Mouse (Mus musculus) limb, embryonic 10.5 days (tissue): ENCODE data around the gene Gbp4. TPM values are rescaled to one million over a fixed set of nuclear protein-coding genes. Genes with fewer than 3 reads are reported as not detected.
"Not testable (repeated sequence)": the region's sequence is repeated elsewhere in the genome, so short reads cannot be mapped to it uniquely, and the experiment has no call there.

Source experiments
- DNase-seq: peaks from one replicate; pipeline ENCODE4 v3.0.0-alpha.2; 2017; ENCODE audit warnings: low spot score
- H3K27ac ChIP-seq: fragments of 300-500 bp; sonication (generic); 2 replicates; pipeline ENCODE4 v1.5.1; 2016; ENCODE audit warnings: mild to moderate bottlenecking
- H3K27me3 ChIP-seq: fragments of 300-500 bp; sonication (generic); 2 replicates; pipeline ENCODE4 v1.6.1; 2016; ENCODE audit warnings: low read depth, mild to moderate bottlenecking; ENCODE audit not compliant: poor library complexity, severe bottlenecking
- H3K36me3 ChIP-seq: fragments of 300-500 bp; sonication (generic); 2 replicates; pipeline ENCODE4 v1.6.1; 2016; ENCODE audit warnings: mild to moderate bottlenecking, moderate library complexity
- H3K4me1 ChIP-seq: fragments of 300-500 bp; sonication (generic); 2 replicates; pipeline ENCODE4 v1.6.1; 2016
- H3K4me3 ChIP-seq: fragments of 300-500 bp; sonication (generic); 2 replicates; pipeline ENCODE4 v1.5.1; 2016; ENCODE audit warnings: mild to moderate bottlenecking, moderate library complexity
- H3K9me3 ChIP-seq: fragments of 300-500 bp; sonication (generic); replicated peaks from 2 replicates; pipeline ENCODE4 v1.6.1; 2016; ENCODE audit warnings: mild to moderate bottlenecking
- WGBS: fragments of 180-500 bp; shearing (Covaris S2); methylation state at CpG from one replicate; pipeline ENCODE4 v1.1.7; 2016; 5-methylcytosine and 5-hydroxymethylcytosine counted together
- polyA plus RNA-seq: library from polyadenylated mRNA; unstranded; fragments of >200 nt; fragmentation: Nextera tagmentation; extraction: Ambion mirVana; gene quantifications from 2 replicates; pipeline ENCODE4 v1.2.1, GENCODE M21; 2016

The Gbp4 gene
- 0.11 and 0.14 TPM in 2 replicates for polyA plus RNA-seq

GRCm38 (mm10) chr5:105139409-105140088 lies at the start of gene Gbp4, which contains the start of the genes Gbp9 and Gbp8:
Gene Gbp4 (minus strand): TSS chr5:105139586.
Gene Gbp9 (minus strand): TSS chr5:105139539.
Gene Gbp8 (minus strand): TSS chr5:105139540.
- not testable (repeated sequence) for H3K9me3 ChIP-seq, H3K4me1 ChIP-seq, H3K4me3 ChIP-seq, H3K27me3 ChIP-seq, H3K27ac ChIP-seq, H3K36me3 ChIP-seq, DNase-seq
- WGBS, result 29% methylated on average over 2 of the region's 2 CpGs

GRCm38 (mm10) chr5:105181446-105181845 lies 42.1 kb upstream of the Gbp4 start:
- Histone ChIP-seq H3K4me1 (no peaks in the 10 kb centered on the region), H3K36me3 (no peaks in the 10 kb centered on the region), H3K4me3 (no peak overlapping the region), H3K9me3 (no peaks in the 10 kb centered on the region), H3K27ac (no peak overlapping the region), H3K27me3 (no peaks in the 10 kb centered on the region)
- DNase-seq, result no peak

- H3K27ac ChIP-seq, result no peak overlapping the region
- no peaks in the 10 kb centered on the region for H3K27me3 ChIP-seq
- DNase-seq, result no peak
- WGBS, result 84% methylated on average over 5 of the region's 5 CpGs
- H3K4me1 ChIP-seq, result no peaks in the 10 kb centered on the region
- no peaks in the 10 kb centered on the region for H3K36me3 ChIP-seq
- H3K4me3 ChIP-seq, result no peak overlapping the region
- no peaks in the 10 kb centered on the region for H3K9me3 ChIP-seq
Observed at GRCm38 (mm10) chr5:105156582-105156981, 17.2 kb upstream of the Gbp4 start.

GRCm38 (mm10) chr5:105154049-105154448 lies 14.7 kb upstream of the Gbp4 start:
- Histone ChIP-seq H3K36me3 (no peaks in the 10 kb centered on the region), H3K4me3 (no peak overlapping the region), H3K27me3 (no peaks in the 10 kb centered on the region), H3K27ac (no peak overlapping the region), H3K4me1 (no peaks in the 10 kb centered on the region), H3K9me3 (no peaks in the 10 kb centered on the region)
- DNase-seq, result no peak

- H3K27me3 ChIP-seq, H3K36me3 ChIP-seq, H3K27ac ChIP-seq, H3K9me3 ChIP-seq, H3K4me1 ChIP-seq, H3K4me3 ChIP-seq, DNase-seq: not testable (repeated sequence)
- 76% methylated on average over 2 of the region's 2 CpGs for WGBS
Observed at GRCm38 (mm10) chr5:105148062-105148461, 8.7 kb upstream of the Gbp4 start.

- H3K27me3 ChIP-seq, result no peaks in the 10 kb centered on the region
- H3K4me1 ChIP-seq, result no peaks in the 10 kb centered on the region
- no peak overlapping the region for H3K27ac ChIP-seq
- no peaks in the 10 kb centered on the region for H3K36me3 ChIP-seq
- no peak for DNase-seq
- H3K9me3 ChIP-seq, result no peaks in the 10 kb centered on the region
- H3K4me3 ChIP-seq, result no peak overlapping the region
Observed at GRCm38 (mm10) chr5:105146447-105146846, 7.1 kb upstream of the Gbp4 start.

GRCm38 (mm10) chr5:105145731-105146130 lies 6.3 kb upstream of the Gbp4 start:
- DNase-seq, H3K27ac ChIP-seq: not testable (repeated sequence)
- WGBS, result 71% methylated on average over 3 of the region's 3 CpGs

GRCm38 (mm10) chr5:105140089-105140810 lies 864 bp upstream of the Gbp4 start:
- H3K36me3 ChIP-seq, H3K27ac ChIP-seq, H3K4me1 ChIP-seq, H3K27me3 ChIP-seq, DNase-seq, H3K4me3 ChIP-seq, H3K9me3 ChIP-seq: not testable (repeated sequence)
- WGBS, result 67% methylated on average over 2 of the region's 2 CpGs

More at GRCm38 (mm10) chr5:105145731-105146130, 6.3 kb upstream of the Gbp4 start:
- not testable (repeated sequence) for H3K9me3 ChIP-seq, H3K36me3 ChIP-seq, H3K4me1 ChIP-seq, H3K27me3 ChIP-seq, H3K4me3 ChIP-seq

- H3K27ac ChIP-seq, result no peak overlapping the region
- WGBS, result 81% methylated on average over 1 of the region's 1 CpGs
- H3K9me3 ChIP-seq, result no peaks in the 10 kb centered on the region
- H3K4me1 ChIP-seq, result no peaks in the 10 kb centered on the region
- H3K4me3 ChIP-seq, result no peak overlapping the region
- DNase-seq, result no peak
- no peaks in the 10 kb centered on the region for H3K36me3 ChIP-seq
- no peaks in the 10 kb centered on the region for H3K27me3 ChIP-seq
Observed at GRCm38 (mm10) chr5:105138906-105139305, 480 bp downstream of the Gbp4 start.

GRCm38 (mm10) chr5:105136706-105137304 lies 2.6 kb downstream of the Gbp4 start:
- not testable (repeated sequence) for DNase-seq, H3K36me3 ChIP-seq, H3K4me1 ChIP-seq, H3K9me3 ChIP-seq, H3K27me3 ChIP-seq, H3K4me3 ChIP-seq, H3K27ac ChIP-seq
- 97% methylated on average over 3 of the region's 3 CpGs for WGBS

GRCm38 (mm10) chr5:105121731-105122130 lies 17.7 kb downstream of the Gbp4 start:
- not testable (repeated sequence) for H3K4me3 ChIP-seq, H3K27me3 ChIP-seq, H3K27ac ChIP-seq, H3K9me3 ChIP-seq, DNase-seq, H3K4me1 ChIP-seq, H3K36me3 ChIP-seq
- 85% methylated on average over 6 of the region's 6 CpGs for WGBS

GRCm38 (mm10) chr5:105115740-105116139 lies 23.6 kb downstream of the Gbp4 start:
- no peak for DNase-seq
- H3K4me1 ChIP-seq, result no peaks in the 10 kb centered on the region
- H3K9me3 ChIP-seq, result no peaks in the 10 kb centered on the region
- no peaks in the 10 kb centered on the region for H3K36me3 ChIP-seq
- H3K4me3 ChIP-seq, result no peak overlapping the region
- 87% methylated on average over 2 of the region's 2 CpGs for WGBS
- H3K27me3 ChIP-seq, result no peaks in the 10 kb centered on the region
- no peak overlapping the region for H3K27ac ChIP-seq

- H3K4me3 ChIP-seq, result no peak overlapping the region
- 89% methylated on average over 2 of the region's 2 CpGs for WGBS
- no peak for DNase-seq
- H3K36me3 ChIP-seq, result no peaks in the 10 kb centered on the region
- no peaks in the 10 kb centered on the region for H3K4me1 ChIP-seq
- no peaks in the 10 kb centered on the region for H3K9me3 ChIP-seq
- H3K27me3 ChIP-seq, result no peaks in the 10 kb centered on the region
- no peak overlapping the region for H3K27ac ChIP-seq
Observed at GRCm38 (mm10) chr5:105114696-105115095, 24.7 kb downstream of the Gbp4 start.
